ENCODE assay signal across 8 mouse cellular contexts in genomic region chr19:56397663-56398527, GRCm38 (mm10). TPM values are rescaled to one million over a fixed set of nuclear protein-coding genes. Genes with fewer than 3 reads are reported as not detected.
DNase-seq lines count a peak whose midpoint lies in the region; ATAC-seq lines count a peak whose summit lies in the region.

No protein-coding gene starts in this region.

- H3K9me3 ChIP-seq in lung, embryonic 15.5 days, result no peaks in the 10 kb centered on the region
- H3K9me3 ChIP-seq in erythroblast, embryonic 14.5 days (ENCODE audit: control insufficient read depth, low read length), result no peaks in the 10 kb centered on the region
- H3K9me3 ChIP-seq in limb, embryonic 12.5 days, result no peaks in the 10 kb centered on the region
- H3K9me3 ChIP-seq in neural tube, embryonic 13.5 days, result no peaks in the 10 kb centered on the region

- peak overlapping the region; percentile 90 for H3K4me2 ChIP-seq in lung, embryonic 15.5 days
- peak overlapping the region; percentile 84 for H3K4me2 ChIP-seq in limb, embryonic 12.5 days
- peak overlapping the region; percentile 96 for H3K4me2 ChIP-seq in neural tube, embryonic 13.5 days

- peaks cover 26% of the 10 kb centered on the region for H3K4me1 ChIP-seq in lung, embryonic 15.5 days
- peaks cover 77% of the 10 kb centered on the region for H3K4me1 ChIP-seq in erythroblast, embryonic 14.5 days (ENCODE audit: control insufficient read depth)
- H3K4me1 ChIP-seq in limb, embryonic 12.5 days (replicated peaks), result peaks cover 38% of the 10 kb centered on the region
- H3K4me1 ChIP-seq in neural tube, embryonic 13.5 days (replicated peaks), result peaks cover 22% of the 10 kb centered on the region

- ATAC-seq in lung, embryonic 15.5 days (ENCODE audit: borderline replicate concordance, extremely low read depth, low FRiP score, low TSS enrichment), result no peak
- no peak for ATAC-seq in limb, embryonic 12.5 days (ENCODE audit: insufficient number of reproducible peaks, insufficient read depth, low FRiP score, low TSS enrichment, low read depth)
- ATAC-seq in neural tube, embryonic 13.5 days (ENCODE audit: low read depth), result no peak

- peaks cover 16% of the 10 kb centered on the region; the same call in 1 of the 2 replicates for H3K27me3 ChIP-seq in lung, embryonic 15.5 days
- H3K27me3 ChIP-seq in erythroblast, embryonic 14.5 days (ENCODE audit: control insufficient read depth), result peaks cover 3% of the 10 kb centered on the region; the same call in 1 of the 2 replicates
- H3K27me3 ChIP-seq in limb, embryonic 12.5 days, result peaks cover 18% of the 10 kb centered on the region
- peaks cover 79% of the 10 kb centered on the region for H3K27me3 ChIP-seq in neural tube, embryonic 13.5 days

- H3K9ac ChIP-seq in lung, embryonic 15.5 days, result peak overlapping the region; percentile 75
- H3K9ac ChIP-seq in limb, embryonic 12.5 days (replicated peaks), result peak overlapping the region; percentile 80
- H3K9ac ChIP-seq in neural tube, embryonic 13.5 days, result peak overlapping the region; percentile 77

- DNase-seq in lung, postnatal 25 days (ENCODE audit: low spot score), result no peak
- no peak for DNase-seq in cerebellum, adult 9-10 months
- DNase-seq in ovary, postnatal 36 days (ENCODE audit: low spot score), result no peak
- no peak for DNase-seq in adipocyte (ENCODE audit: low spot score)

- H3K27ac ChIP-seq in lung, embryonic 15.5 days, result peak overlapping the region; percentile 92
- peak overlapping the region; percentile 88 for H3K27ac ChIP-seq in limb, embryonic 12.5 days
- peak overlapping the region; percentile 25; the same call in 1 of the 2 replicates for H3K27ac ChIP-seq in neural tube, embryonic 13.5 days (replicated peaks)

- 40% methylated on average over 11 of the region's 11 CpGs for WGBS in lung, embryonic 15.5 days
- WGBS in limb, embryonic 12.5 days, result 46% methylated on average over 11 of the region's 11 CpGs
- WGBS in neural tube, embryonic 13.5 days, result 60% methylated on average over 11 of the region's 11 CpGs

- H3K36me3 ChIP-seq in lung, embryonic 15.5 days, result no peaks in the 10 kb centered on the region
- H3K36me3 ChIP-seq in erythroblast, embryonic 14.5 days (ENCODE audit: control insufficient read depth), result peaks cover 16% of the 10 kb centered on the region
- no peaks in the 10 kb centered on the region for H3K36me3 ChIP-seq in limb, embryonic 12.5 days
- no peaks in the 10 kb centered on the region for H3K36me3 ChIP-seq in neural tube, embryonic 13.5 days

- peak overlapping the region; percentile 69 for H3K4me3 ChIP-seq in lung, embryonic 15.5 days
- peak overlapping the region; percentile 90 for H3K4me3 ChIP-seq in erythroblast, embryonic 14.5 days (replicated peaks)
- H3K4me3 ChIP-seq in limb, embryonic 12.5 days (replicated peaks), result peak overlapping the region; percentile 60
- peak overlapping the region; percentile 63 for H3K4me3 ChIP-seq in neural tube, embryonic 13.5 days

RNA-seq across cellular contexts. Expression of gene Casp7, which starts 1.0 kb away (rescaled TPM):
- polyA plus RNA-seq in lung, embryonic 15.5 days (2015; fragmentation: Nextera tagmentation; extraction: Ambion mirVana), result 33.4 and 34.8 TPM in 2 replicates
- 0.47 and 0.57 TPM in 2 replicates for polyA plus RNA-seq in erythroblast, embryonic 14.5 days (2012)
- 29.8 and 31.5 TPM in 2 replicates for polyA plus RNA-seq in limb, embryonic 12.5 days (2016; fragmentation: Nextera tagmentation; extraction: Ambion mirVana)
- 13.8 and 15.7 TPM in 2 replicates for polyA plus RNA-seq in neural tube, embryonic 13.5 days (2015; fragmentation: Nextera tagmentation; extraction: Ambion mirVana)

RNA-seq across cellular contexts. Expression of gene Nrap, which starts 8.1 kb away (rescaled TPM):
- 0.86 and 1.0 TPM in 2 replicates for polyA plus RNA-seq in lung, embryonic 15.5 days (2015; fragmentation: Nextera tagmentation; extraction: Ambion mirVana)
- 0.01 TPM in 1 of 2 replicates, not detected in the other for polyA plus RNA-seq in erythroblast, embryonic 14.5 days (2012)
- polyA plus RNA-seq in limb, embryonic 12.5 days (2016; fragmentation: Nextera tagmentation; extraction: Ambion mirVana), result 0.38 and 0.61 TPM in 2 replicates
- polyA plus RNA-seq in neural tube, embryonic 13.5 days (2015; fragmentation: Nextera tagmentation; extraction: Ambion mirVana), result 0.32 and 0.40 TPM in 2 replicates

Comparison
In these comparisons a context has a peak if more than half of its experiments do, and no peak if none do; other contexts are left out.
1. H3K27ac ChIP-seq: peak in every context shown above with its lines; median percentile 92 in lung, embryonic 15.5 days; 88 in limb, embryonic 12.5 days; 25 in neural tube, embryonic 13.5 days.